Mouse (Mus musculus) A20 (cell line): ENCODE results near the gene Slc5a5.

ENCODE experiments used
- DNase-seq: peaks from one replicate; pipeline ENCODE4 v3.0.0-alpha.2; 2011; ENCODE audit warnings: low read depth, low spot score

Gene Slc5a5

GRCm38 (mm10) chr8:70836666-70837065, 55.9 kb downstream of the Slc5a5 start:
- DNase-seq, result no peak

DNA sequence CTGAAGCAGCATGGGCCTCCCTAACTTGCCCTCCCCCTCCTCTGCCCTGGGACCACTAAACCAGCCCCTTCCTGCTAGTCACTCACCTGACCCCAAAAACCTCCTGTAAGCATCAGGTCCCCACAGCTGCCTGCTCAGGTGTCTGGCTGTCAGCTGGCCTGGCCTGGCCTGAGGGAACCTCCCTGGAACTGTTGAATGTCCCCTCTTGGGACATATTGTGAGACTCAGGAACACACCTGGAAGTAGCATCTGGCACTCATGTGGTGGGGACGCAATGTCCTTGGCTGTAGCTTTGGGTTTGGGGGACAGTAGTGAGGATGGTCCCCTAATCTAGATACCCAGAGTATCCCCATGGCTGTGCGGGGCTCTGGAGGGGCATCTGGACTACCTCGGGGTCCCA, 58.5 kb downstream of the Slc5a5 start:
- DNase-seq, result no peak

GRCm38 (mm10) chr8:70833520-70833919, 59.0 kb downstream of the Slc5a5 start:
- no peak for DNase-seq

DNA sequence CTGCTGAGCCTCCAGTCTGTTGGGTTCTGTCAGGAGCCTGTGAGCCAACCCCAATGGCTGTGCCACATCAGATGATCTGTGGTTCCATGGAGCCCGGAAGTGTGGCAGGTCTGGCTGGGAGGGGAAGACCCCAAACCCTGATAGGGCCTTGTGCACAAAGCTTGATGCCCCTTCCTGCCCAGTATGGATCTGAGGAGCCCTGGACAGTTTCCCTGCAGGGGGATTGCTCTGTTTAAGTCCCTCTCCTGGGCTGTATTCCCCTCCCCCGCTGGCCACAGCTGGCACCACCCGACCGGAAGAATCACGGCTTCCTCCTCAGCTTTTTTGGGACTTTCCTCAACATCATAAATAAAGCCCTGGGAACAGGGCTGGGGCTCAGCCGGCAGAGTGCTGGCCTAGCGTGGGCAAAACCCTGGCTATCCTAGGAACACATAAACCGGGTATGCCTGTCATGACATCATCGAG, 59.5 kb downstream of the Slc5a5 start:
- no peak for DNase-seq
